ENCODE assay signal across 8 mouse cellular contexts in genomic region chr11:72411093-72411921, GRCm38 (mm10). TPM values are rescaled to one million over a fixed set of nuclear protein-coding genes. Genes with fewer than 3 reads are reported as not detected.
DNase-seq lines count a peak whose midpoint lies in the region; ATAC-seq and TF ChIP-seq lines count a peak whose summit lies in the region.
"Had no signal": no experiment of that assay in that cellular context is flagged by ENCODE, and none has a peak within 500 bp of the region (broad histone marks: within the 10 kb centered on the region; RNA-seq: fewer than 3 reads in every experiment).

Gene Smtnl2, minus strand, starts transcription at chr11:72411713.

- H3K4me3 ChIP-seq in embryonic facial prominence, embryonic 15.5 days (replicated peaks): peak within 1 kb of the TSS; percentile 67
- H3K4me3 ChIP-seq in heart, embryonic 11.5 days (ENCODE audit: low read depth, low read length): peak within 1 kb of the TSS; percentile 97
- peak within 1 kb of the TSS; percentile 90 for H3K4me3 ChIP-seq in kidney, embryonic 14.5 days (ENCODE audit: low read length)
- H3K4me3 ChIP-seq in liver, embryonic 14.5 days (ENCODE audit: insufficient read depth in 1 of 2, low read depth in 2 of 2, low read length in 2 of 2): peak within 1 kb of the TSS; percentile 42 to 58
- H3K4me3 ChIP-seq in neural tube, embryonic 12.5 days: peak within 1 kb of the TSS; percentile 58
- peak within 1 kb of the TSS; percentile 86 for H3K4me3 ChIP-seq in testis, adult 2 months (ENCODE audit: control insufficient read depth, low read depth, low read length)

- TF ChIP-seq POLR2A in testis, adult 2 months (IDR thresholded peaks at IDR 0.05; ENCODE audit: control insufficient read depth, low read depth, low read length): peak; percentile 52; the same call in 1 of the 2 replicates

- peak within 1 kb of the TSS; percentile 99 for H3K4me2 ChIP-seq in embryonic facial prominence, embryonic 15.5 days (replicated peaks)
- H3K4me2 ChIP-seq in heart, embryonic 11.5 days: peak within 1 kb of the TSS; percentile 91
- H3K4me2 ChIP-seq in kidney, embryonic 14.5 days (replicated peaks; ENCODE audit: low read depth, low read length): peak within 1 kb of the TSS; percentile 99
- H3K4me2 ChIP-seq in liver, embryonic 14.5 days (ENCODE audit: low read depth): peak within 1 kb of the TSS; percentile 84
- peak within 1 kb of the TSS; percentile 99 for H3K4me2 ChIP-seq in neural tube, embryonic 12.5 days (replicated peaks)

- H3K27me3 ChIP-seq in embryonic facial prominence, embryonic 15.5 days: 0 out of 2 replicates have a peak, but pooled peaks cover 9% of the 10 kb centered on the region
- no peaks in the 10 kb centered on the region for H3K27me3 ChIP-seq in heart, embryonic 11.5 days (ENCODE audit: control insufficient read depth, insufficient read depth, low read length)
- no peaks in the 10 kb centered on the region for H3K27me3 ChIP-seq in kidney, embryonic 14.5 days (ENCODE audit: control insufficient read depth, insufficient read depth, low read length)
- H3K27me3 ChIP-seq in liver, embryonic 14.5 days (ENCODE audit: control insufficient read depth, insufficient read depth, low read length): peaks cover 4% of the 10 kb centered on the region
- H3K27me3 ChIP-seq in neural tube, embryonic 12.5 days (replicated peaks): peaks cover 32% of the 10 kb centered on the region
- no peaks in the 10 kb centered on the region for H3K27me3 ChIP-seq in testis, adult 2 months (ENCODE audit: control insufficient read depth, insufficient read depth, low read length)

- WGBS in embryonic facial prominence, embryonic 15.5 days: under 1% methylated on average over 82 of the region's 86 CpGs
- WGBS in heart, embryonic 11.5 days (ENCODE audit: insufficient replicate concordance): under 1% methylated on average over 79 of the region's 86 CpGs
- WGBS in kidney, embryonic 14.5 days: under 1% methylated on average over 83 of the region's 86 CpGs
- under 1% methylated on average over 84 of the region's 86 CpGs for WGBS in liver, embryonic 14.5 days (ENCODE audit: insufficient replicate concordance)
- WGBS in neural tube, embryonic 12.5 days: under 1% methylated on average over 86 of the region's 86 CpGs

- H3K27ac ChIP-seq in embryonic facial prominence, embryonic 15.5 days (replicated peaks): peak within 1 kb of the TSS; percentile 48
- peak within 1 kb of the TSS; percentile 94 for H3K27ac ChIP-seq in heart, embryonic 11.5 days (ENCODE audit: low read depth, low read length)
- H3K27ac ChIP-seq in kidney, embryonic 14.5 days (ENCODE audit: low read depth, low read length): peak within 1 kb of the TSS; percentile 90
- H3K27ac ChIP-seq in liver, embryonic 14.5 days: no peak within 1 kb of the TSS
- no peak within 1 kb of the TSS for H3K27ac ChIP-seq in neural tube, embryonic 12.5 days
- H3K27ac ChIP-seq in testis, adult 2 months (ENCODE audit: control insufficient read depth, insufficient read depth, low read depth, low read length): no peak within 1 kb of the TSS; the same call in 1 of the 2 replicates
- H3K27ac ChIP-seq: macrophage had no signal

- peak within 1 kb of the TSS; percentile 43 for H3K9ac ChIP-seq in embryonic facial prominence, embryonic 15.5 days
- peak within 1 kb of the TSS; percentile 91 for H3K9ac ChIP-seq in heart, embryonic 11.5 days (ENCODE audit: low read depth, low read length)
- H3K9ac ChIP-seq in kidney, embryonic 14.5 days (ENCODE audit: low read depth, low read length): peak within 1 kb of the TSS; percentile 93
- H3K9ac ChIP-seq in liver, embryonic 14.5 days (replicated peaks): no peak within 1 kb of the TSS
- H3K9ac ChIP-seq in neural tube, embryonic 12.5 days: peak within 1 kb of the TSS; percentile 67

- no peak for TF ChIP-seq EP300 in liver, embryonic 14.5 days (IDR thresholded peaks at IDR 0.05; ENCODE audit: low read depth)

- DNase-seq in adrenal gland, postnatal 25 days: peak; percentile 92
- DNase-seq in liver, embryonic 14.5 days (ENCODE audit: low read depth in 3 of 3, low spot score in 3 of 3): peak; percentile 43 to 54 (median 43)

- H3K9me3 ChIP-seq in embryonic facial prominence, embryonic 15.5 days (replicated peaks): no peaks in the 10 kb centered on the region
- no peaks in the 10 kb centered on the region for H3K9me3 ChIP-seq in heart, embryonic 11.5 days (replicated peaks; ENCODE audit: control insufficient read depth, low read length)
- H3K9me3 ChIP-seq in kidney, embryonic 14.5 days (ENCODE audit: control insufficient read depth, low read length): no peaks in the 10 kb centered on the region
- H3K9me3 ChIP-seq in liver, embryonic 14.5 days (ENCODE audit: control insufficient read depth, low read length): no peaks in the 10 kb centered on the region
- no peaks in the 10 kb centered on the region for H3K9me3 ChIP-seq in neural tube, embryonic 12.5 days

- ATAC-seq in embryonic facial prominence, embryonic 15.5 days (ENCODE audit: insufficient number of reproducible peaks, low FRiP score, low TSS enrichment, low read depth): peak; percentile 90
- ATAC-seq in heart, embryonic 11.5 days (replicated peaks; ENCODE audit: insufficient number of reproducible peaks, low FRiP score, low TSS enrichment): peak; percentile 85
- peak; percentile 93 for ATAC-seq in kidney, embryonic 14.5 days (ENCODE audit: low FRiP score, low TSS enrichment)
- ATAC-seq in liver, embryonic 14.5 days (ENCODE audit: insufficient read depth): peak; percentile 78
- ATAC-seq in neural tube, embryonic 12.5 days (ENCODE audit: low FRiP score, low read depth): peak; percentile 88

- peaks cover 38% of the 10 kb centered on the region for H3K4me1 ChIP-seq in embryonic facial prominence, embryonic 15.5 days
- H3K4me1 ChIP-seq in heart, embryonic 11.5 days (ENCODE audit: control insufficient read depth, insufficient read depth, low read length): peaks cover 74% of the 10 kb centered on the region
- H3K4me1 ChIP-seq in kidney, embryonic 14.5 days (ENCODE audit: control insufficient read depth, insufficient read depth, low read length): peaks cover 55% of the 10 kb centered on the region
- H3K4me1 ChIP-seq in liver, embryonic 14.5 days (replicated peaks; ENCODE audit: control insufficient read depth in 2 of 2, insufficient read depth in 2 of 2, low read length in 1 of 2): peaks cover 15 to 38% of the 10 kb centered on the region in 2 experiments
- H3K4me1 ChIP-seq in neural tube, embryonic 12.5 days: peaks cover 25% of the 10 kb centered on the region
- peaks cover 19% of the 10 kb centered on the region for H3K4me1 ChIP-seq in testis, adult 2 months (ENCODE audit: control insufficient read depth, insufficient read depth, low read length)

- peak; percentile 44 for TF ChIP-seq CTCF in liver, embryonic 14.5 days (IDR thresholded peaks at IDR 0.05; ENCODE audit: low read depth)
- TF ChIP-seq CTCF in testis, adult 2 months (IDR thresholded peaks at IDR 0.05; ENCODE audit: control insufficient read depth, insufficient read depth, insufficient replicate concordance, low read depth, low read length): no peak

- H3K36me3 ChIP-seq in embryonic facial prominence, embryonic 15.5 days: no peaks in the 10 kb centered on the region
- no peaks in the 10 kb centered on the region for H3K36me3 ChIP-seq in heart, embryonic 11.5 days (ENCODE audit: control insufficient read depth, insufficient read depth, low read length)
- no peaks in the 10 kb centered on the region for H3K36me3 ChIP-seq in kidney, embryonic 14.5 days (ENCODE audit: control insufficient read depth, insufficient read depth, low read length)
- no peaks in the 10 kb centered on the region for H3K36me3 ChIP-seq in liver, embryonic 14.5 days (replicated peaks; ENCODE audit: control insufficient read depth, insufficient read depth, low read depth)
- H3K36me3 ChIP-seq in neural tube, embryonic 12.5 days: no peaks in the 10 kb centered on the region
- H3K36me3 ChIP-seq in testis, adult 2 months (ENCODE audit: control insufficient read depth, insufficient read depth, low read length): no peaks in the 10 kb centered on the region

RNA-seq across cellular contexts. Expression of gene Smtnl2, which starts in this region (rescaled TPM):
- total RNA-seq in adrenal gland, postnatal 25 days (2021): 2.6 and 2.7 TPM in 2 replicates
- 58.8 and 64.3 TPM in 2 replicates for polyA plus RNA-seq in embryonic facial prominence, embryonic 15.5 days (2015; fragmentation: Nextera tagmentation; extraction: Ambion mirVana)
- 107 and 123 TPM in 2 replicates for polyA plus RNA-seq in heart, embryonic 11.5 days (2014; fragmentation: Nextera tagmentation; extraction: Ambion mirVana)
- polyA plus RNA-seq in kidney, embryonic 14.5 days (2014; fragmentation: Nextera tagmentation; extraction: Ambion mirVana): 30.0 and 56.1 TPM in 2 replicates
- 1.1 and 1.3 TPM in 2 replicates for polyA plus RNA-seq in liver, embryonic 14.5 days (2012; rRNA removed)
- 0.85 and 0.86 TPM in 2 replicates for polyA plus RNA-seq in liver, embryonic 14.5 days (2014; fragmentation: Nextera tagmentation; extraction: Ambion mirVana)
- polyA plus RNA-seq in neural tube, embryonic 12.5 days (2016; fragmentation: Nextera tagmentation; extraction: Ambion mirVana): 15.0 and 15.7 TPM in 2 replicates
- polyA plus RNA-seq in testis, adult 2 months (2012; rRNA removed): 2.1 and 2.5 TPM in 2 replicates
- polyA plus RNA-seq: macrophage had no signal

Comparison
In these comparisons a context has a peak if more than half of its experiments do, and no peak if none do; other contexts are left out.
1. H3K27ac ChIP-seq: peak in embryonic facial prominence, embryonic 15.5 days (single experiment), heart, embryonic 11.5 days (single experiment) and kidney, embryonic 14.5 days (single experiment); none in liver, embryonic 14.5 days (single experiment), neural tube, embryonic 12.5 days (single experiment) and testis, adult 2 months (single experiment).
2. Peak in every context shown above with its lines, with median percentiles within 50 percentile points of each other: ATAC-seq, H3K4me2 ChIP-seq and H3K4me3 ChIP-seq.